Mouse (Mus musculus): Measurements from ENCODE around the gene Gm5767.
"Not testable (repeated sequence)": the region's sequence is repeated elsewhere in the genome, so short reads cannot be mapped to it uniquely, and the experiment has no call there.

Gene Gm5767

DNA sequence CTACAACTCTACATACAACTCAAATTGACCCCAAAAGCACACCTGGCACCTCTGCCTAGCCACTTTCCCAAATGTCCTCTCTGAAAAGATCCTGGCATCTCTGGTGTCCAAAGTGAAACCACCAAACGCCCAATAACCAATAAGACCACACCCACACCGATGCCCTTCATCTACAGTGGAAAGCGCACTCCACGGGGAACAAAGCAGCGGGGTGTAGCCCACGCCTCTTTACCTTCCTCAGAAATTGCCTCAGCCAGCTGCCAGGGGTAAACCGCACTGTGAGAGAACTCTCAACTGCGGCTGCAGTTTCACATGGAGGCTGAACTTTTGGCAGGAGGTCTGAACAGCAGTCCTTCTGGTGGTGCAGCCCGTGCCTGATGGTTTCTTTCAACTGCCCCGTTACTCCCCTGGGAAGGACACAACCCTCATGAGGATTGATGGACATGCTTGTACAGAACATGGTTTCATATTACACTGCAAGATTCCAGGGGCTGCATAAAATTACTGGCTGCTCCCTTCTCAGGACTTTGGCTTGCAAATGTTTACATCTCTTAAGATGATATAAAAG, 35.0 kb downstream of the Gm5767 start:
- no peak for DNase-seq

- DNase-seq, result no peak
These were observed 35.7 kb downstream of the Gm5767 start for GRCm38 (mm10) chr16:8716300-8716699.

- no peak for DNase-seq
These were observed 37.2 kb downstream of the Gm5767 start for GRCm38 (mm10) chr16:8717744-8718143.

DNA sequence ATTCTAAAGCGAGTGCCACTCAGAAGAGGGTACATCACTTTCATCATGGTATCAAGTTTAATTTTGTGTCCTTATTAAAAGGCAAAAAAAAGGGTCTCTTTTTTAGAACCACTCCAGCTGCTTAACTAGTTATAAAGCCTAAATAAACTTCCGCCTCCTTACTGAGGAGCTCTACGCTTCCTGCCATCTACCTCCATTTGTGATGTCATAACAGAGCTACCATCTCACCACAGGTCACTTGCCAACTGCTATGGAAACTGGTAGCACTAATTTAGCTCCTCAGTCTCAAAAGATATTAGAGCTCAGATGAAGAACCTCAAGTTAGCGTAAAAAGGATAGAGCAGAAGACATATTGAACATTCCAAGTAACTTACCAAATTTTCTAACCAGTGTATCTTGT, 39.9 kb downstream of the Gm5767 start:
- no peak for DNase-seq

GRCm38 (mm10) chr16:8724031-8724430, 43.5 kb downstream of the Gm5767 start:
- no peak for DNase-seq

DNA sequence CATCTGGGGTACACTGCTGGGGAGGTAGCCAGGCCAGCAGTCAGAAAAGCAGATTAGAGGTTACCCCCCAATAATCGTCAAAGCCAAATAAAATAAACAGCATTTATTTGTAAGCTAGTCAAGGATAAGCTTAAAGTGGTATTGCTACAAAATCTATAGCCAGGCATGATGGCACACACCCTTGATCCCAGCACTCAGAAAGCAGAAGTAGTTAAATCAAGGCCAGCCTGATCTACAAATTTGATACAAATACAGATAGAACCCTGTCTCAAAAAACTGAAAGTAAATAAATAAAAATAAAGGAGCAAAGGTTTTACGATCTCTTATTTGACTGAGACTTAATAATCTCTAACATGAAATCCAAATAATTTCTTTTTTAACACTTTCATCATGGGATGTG, 45.2 kb downstream of the Gm5767 start:
- DNase-seq, result no peak

DNA sequence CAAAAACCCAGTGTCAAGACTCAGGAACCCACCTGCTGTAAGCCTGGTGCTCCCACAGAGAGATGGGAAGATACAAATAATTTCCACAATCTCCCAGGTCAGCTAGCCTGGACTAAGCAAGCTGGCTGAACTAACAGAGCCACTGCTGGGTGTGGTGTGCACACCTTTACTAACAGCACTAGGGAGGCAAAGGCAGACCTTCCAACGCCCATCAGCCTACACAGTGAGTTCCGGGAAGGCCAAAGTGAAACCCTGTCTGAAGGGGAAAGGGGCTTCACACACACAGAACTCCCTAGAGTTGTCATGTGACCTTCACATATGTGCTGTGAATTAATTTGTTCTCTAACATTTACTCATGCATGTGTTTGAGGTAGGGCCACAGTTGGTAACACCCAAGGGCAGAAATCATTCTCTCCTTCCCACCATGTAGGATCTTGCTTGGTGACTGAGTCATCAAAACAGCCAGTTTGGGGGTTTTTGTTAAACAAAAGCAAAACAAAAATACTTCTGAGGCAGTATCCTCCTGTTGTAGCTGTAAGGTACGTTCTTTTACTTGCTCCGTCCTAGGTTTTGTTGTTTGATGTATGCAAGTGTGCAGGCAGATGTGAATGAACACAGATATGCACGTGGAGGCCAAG, 47.7 kb downstream of the Gm5767 start:
- DNase-seq, result no peak

- no peak for DNase-seq
These were observed 51.1 kb downstream of the Gm5767 start for GRCm38 (mm10) chr16:8731630-8732029.

- not testable (repeated sequence) for DNase-seq
These were observed 51.9 kb downstream of the Gm5767 start for GRCm38 (mm10) chr16:8732450-8732849.
